Mouse (Mus musculus) embryonic facial prominence, embryonic 14.5 days (tissue): ENCODE results near the gene Clec2g. TPM values are rescaled to one million over a fixed set of nuclear protein-coding genes. Genes with fewer than 3 reads are reported as not detected.

Source experiments
- ATAC-seq: fragments of 200-750 bp; cut with Nextera tagmentation; 2 replicates; pipeline ENCODE4 v1.8.0; 2017; ENCODE audit warnings: low read depth, moderate number of reproducible peaks, moderate TSS enrichment
- DNase-seq: peaks from one replicate; pipeline ENCODE4 v3.0.0-alpha.2; 2015; ENCODE audit warnings: low spot score
- H3K27ac ChIP-seq: fragments of 300-500 bp; sonication (generic); replicated peaks from 2 replicates; pipeline ENCODE4 v1.5.1; 2014; ENCODE audit warnings: low read depth, mild to moderate bottlenecking, low read length, moderate library complexity
- H3K27me3 ChIP-seq: fragments of 300-500 bp; sonication (generic); replicated peaks from 2 replicates; pipeline ENCODE4 v1.6.1; 2014; ENCODE audit warnings: low read length; ENCODE audit not compliant: control insufficient read depth, insufficient read depth
- H3K36me3 ChIP-seq: fragments of 300-500 bp; sonication (generic); 2 replicates; pipeline ENCODE4 v1.6.1; 2014; ENCODE audit warnings: low read length, mixed read lengths; ENCODE audit not compliant: control insufficient read depth, insufficient read depth
- H3K4me1 ChIP-seq: fragments of 300-500 bp; sonication (generic); 2 replicates; pipeline ENCODE4 v1.6.1; 2014; ENCODE audit warnings: antibody characterized with exemption, low read length; ENCODE audit not compliant: control insufficient read depth, insufficient read depth
- H3K4me2 ChIP-seq: fragments of 300-500 bp; sonication (generic); 2 replicates; pipeline ENCODE4 v1.6.1; 2014; ENCODE audit warnings: low read depth, mild to moderate bottlenecking, low read length, moderate library complexity, mixed read lengths
- H3K4me3 ChIP-seq: fragments of 300-500 bp; sonication (generic); 2 replicates; pipeline ENCODE4 v1.5.1; 2014; ENCODE audit warnings: low read depth, mild to moderate bottlenecking, low read length
- H3K9ac ChIP-seq: fragments of 300-500 bp; sonication (generic); 2 replicates; pipeline ENCODE4 v1.6.1; 2014; ENCODE audit warnings: low read depth, mild to moderate bottlenecking, low read length, moderate library complexity, mixed read lengths
- H3K9me3 ChIP-seq: fragments of 300-500 bp; sonication (generic); 2 replicates; pipeline ENCODE4 v1.6.1; 2016; ENCODE audit warnings: low read length; ENCODE audit not compliant: control insufficient read depth
- WGBS: fragments of 180-500 bp; shearing (Covaris S2); extraction: QIAGEN DNeasy Blood & Tissue Kit; methylation state at CpG from one replicate; pipeline ENCODE4 v1.1.7; 2014; 5-methylcytosine and 5-hydroxymethylcytosine counted together
- microRNA-seq: library from miRNA; unstranded; fragments of <30 nt; microRNA quantifications from one replicate; pipeline ENCODE4, GENCODE M21; 2016; ENCODE audit warnings: borderline number of aligned reads
- polyA plus RNA-seq: library from polyadenylated mRNA; unstranded; fragments of >200 nt; fragmentation: Nextera tagmentation; extraction: Ambion mirVana; gene quantifications from 2 replicates; pipeline ENCODE4 v1.2.1, GENCODE M21; 2014

Clec2g gene
- polyA plus RNA-seq, 1 experiment from 2014 or later: 1.4 TPM

DNA sequence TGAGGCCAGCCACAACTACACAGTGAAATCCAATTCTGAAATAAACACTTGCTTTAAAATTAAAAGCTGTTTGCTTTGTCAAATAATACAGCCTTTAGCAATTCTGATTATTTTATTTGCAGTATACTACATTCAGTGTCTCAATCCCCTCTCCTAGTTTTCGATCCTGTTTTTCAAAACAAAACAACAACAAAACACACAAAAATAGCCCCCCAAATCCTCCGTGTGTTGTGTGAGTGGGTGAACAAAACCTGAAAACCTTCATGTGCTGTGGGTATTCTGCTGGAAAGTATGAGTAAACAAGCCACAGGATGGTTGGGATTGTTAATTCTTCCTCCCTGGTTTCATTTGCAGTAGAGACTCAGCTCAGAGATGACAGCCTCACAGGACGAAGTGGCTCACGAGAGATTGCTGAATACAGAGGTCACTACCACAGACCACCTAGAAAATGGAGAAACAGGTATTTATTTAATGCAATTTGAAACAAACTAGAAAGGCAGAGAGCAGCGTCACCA, 79.6 kb downstream of the Clec2g start:
- no peak for ATAC-seq
- H3K9me3 ChIP-seq: no peaks in the 10 kb centered on the region
- 68% methylated on average over 5 of the region's 5 CpGs for WGBS

GRCm38 (mm10) chr6:129014399-129014798, 80.2 kb downstream of the Clec2g start:
- Histone ChIP-seq H3K4me3 (no peak overlapping the region), H3K27ac (0 out of 2 replicates have a peak overlapping the region, but pooled peaks have one; percentile 15), H3K36me3 (no peaks in the 10 kb centered on the region), H3K27me3 (no peaks in the 10 kb centered on the region), H3K9me3 (no peaks in the 10 kb centered on the region), H3K4me2 (no peak overlapping the region), H3K4me1 (no peaks in the 10 kb centered on the region), H3K9ac (no peak overlapping the region)
- WGBS: 59% methylated on average over 1 of the region's 1 CpGs
- ATAC-seq (no peak), DNase-seq (no peak)

More for the DNA sequence above, 79.6 kb downstream of the Clec2g start:
- Histone ChIP-seq H3K27me3 (no peaks in the 10 kb centered on the region), H3K4me1 (no peaks in the 10 kb centered on the region), H3K4me3 (no peak overlapping the region), H3K36me3 (no peaks in the 10 kb centered on the region), H3K4me2 (no peak overlapping the region), H3K9ac (no peak overlapping the region), H3K27ac (no peak overlapping the region)
- no peak for DNase-seq

DNA sequence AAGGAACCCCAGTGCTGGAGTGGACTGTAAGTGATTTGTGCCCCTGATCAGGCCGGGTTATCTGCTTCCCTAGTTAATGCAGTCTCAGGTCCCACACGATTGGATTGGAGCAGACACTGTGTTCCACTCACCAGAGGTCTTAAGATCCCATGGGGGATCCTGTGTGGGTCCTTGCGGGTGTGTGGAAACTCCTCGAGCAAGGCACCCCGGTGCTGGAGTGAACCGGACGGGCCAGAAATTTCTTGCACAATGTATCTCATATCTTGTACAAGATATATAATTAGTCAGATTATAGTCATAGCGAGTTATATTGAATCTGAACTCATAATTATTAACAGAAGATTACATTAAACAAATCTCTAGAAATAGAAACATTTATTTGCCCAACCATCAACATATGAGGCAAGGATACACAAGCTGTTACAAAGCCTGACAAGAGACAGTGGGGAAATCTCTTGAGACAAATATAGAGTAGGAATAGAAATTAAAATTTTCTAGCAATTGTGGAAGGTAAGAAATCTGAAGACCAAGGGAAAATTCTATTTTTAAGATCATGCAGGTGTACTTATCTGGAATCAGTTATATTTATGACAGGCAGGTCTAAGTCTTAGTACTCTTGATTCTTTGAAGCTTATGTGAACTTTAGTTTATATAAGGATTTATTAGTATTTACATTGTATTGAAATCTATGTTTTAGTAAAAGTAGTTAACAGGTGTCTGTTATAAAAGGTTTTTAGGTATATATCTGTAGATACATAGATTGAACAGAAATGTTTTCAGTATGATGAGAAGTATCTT, 93.5 kb downstream of the Clec2g start:
- Histone ChIP-seq H3K9me3 (no peaks in the 10 kb centered on the region), H3K4me1 (no peaks in the 10 kb centered on the region), H3K4me2 (no peak overlapping the region), H3K27me3 (no peaks in the 10 kb centered on the region), H3K36me3 (no peaks in the 10 kb centered on the region), H3K9ac (no peak overlapping the region), H3K4me3 (no peak overlapping the region), H3K27ac (no peak overlapping the region)
- DNase-seq (no peak), ATAC-seq (no peak)
- WGBS: 85% methylated on average over 8 of the region's 8 CpGs

GRCm38 (mm10) chr6:129030175-129030824, 96.1 kb downstream of the Clec2g start:
- no peak overlapping the region for H3K9ac ChIP-seq
- no peaks in the 10 kb centered on the region for H3K4me1 ChIP-seq
- H3K27me3 ChIP-seq: no peaks in the 10 kb centered on the region
- no peak overlapping the region for H3K27ac ChIP-seq
- no peak overlapping the region for H3K4me3 ChIP-seq
- no peak for ATAC-seq
- no peaks in the 10 kb centered on the region for H3K9me3 ChIP-seq
- H3K4me2 ChIP-seq: no peak overlapping the region
- no peak for DNase-seq
- H3K36me3 ChIP-seq: no peaks in the 10 kb centered on the region
- 44% methylated on average over 6 of the region's 6 CpGs for WGBS

- Histone ChIP-seq H3K4me2 (no peak overlapping the region), H3K27me3 (no peaks in the 10 kb centered on the region), H3K4me1 (no peaks in the 10 kb centered on the region), H3K36me3 (no peaks in the 10 kb centered on the region), H3K4me3 (no peak overlapping the region), H3K9me3 (no peaks in the 10 kb centered on the region), H3K27ac (no peak overlapping the region), H3K9ac (no peak overlapping the region)
- ATAC-seq: no peak
- WGBS: 71% methylated on average over 2 of the region's 2 CpGs
- DNase-seq: no peak
These were observed 96.8 kb downstream of the Clec2g start for GRCm38 (mm10) chr6:129030964-129031363.

DNA sequence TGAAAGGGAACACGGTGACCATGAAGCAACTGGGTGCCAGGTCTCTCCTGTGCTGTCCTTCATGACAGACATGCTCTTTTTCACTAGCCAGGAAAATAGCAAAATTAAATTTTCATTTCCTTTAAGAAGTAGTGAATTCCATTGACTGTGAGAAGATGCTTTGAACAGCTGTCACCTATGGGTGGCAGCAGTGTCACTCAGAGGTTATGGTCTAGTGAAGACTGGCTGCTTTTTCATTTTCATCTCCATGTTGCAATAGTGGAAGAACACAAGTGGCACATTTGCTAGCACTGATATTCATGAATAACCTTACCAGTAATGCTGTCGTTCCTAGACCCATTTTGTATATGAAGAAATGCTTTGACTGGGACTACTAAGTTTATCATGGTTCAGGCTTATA, 99.2 kb downstream of the Clec2g start:
- H3K9ac ChIP-seq: no peak overlapping the region
- H3K27ac ChIP-seq: no peak overlapping the region
- DNase-seq (no peak), ATAC-seq (no peak)
- WGBS: 75% methylated on average over 2 of the region's 2 CpGs
- no peaks in the 10 kb centered on the region for H3K9me3 ChIP-seq
- no peaks in the 10 kb centered on the region for H3K4me1 ChIP-seq
- H3K4me3 ChIP-seq: no peak overlapping the region
- no peaks in the 10 kb centered on the region for H3K36me3 ChIP-seq
- H3K27me3 ChIP-seq: no peaks in the 10 kb centered on the region
- no peak overlapping the region for H3K4me2 ChIP-seq

Small RNAs within 50 kb of the gene (microRNA-seq; reads per million reads assigned to microRNA genes)
- gene Gm27336 (not detected), gene Mir7649 (not detected)

Other genes starting within 250 kb of the Clec2g start
- not detected in 2 replicates for gene Klrb1, start 211.3 kb upstream of the Clec2g start, polyA plus RNA-seq
- gene Klrb1c, start 145.2 kb upstream of the Clec2g start, polyA plus RNA-seq: 0.14 TPM in 1 of 2 replicates, not detected in the other
- gene Gm44511, start 108.1 kb upstream of the Clec2g start, polyA plus RNA-seq: 0.42 TPM in 1 of 2 replicates, not detected in the other
- 0.39 TPM in 1 of 2 replicates, not detected in the other for gene Klrb1b, start 108.0 kb upstream of the Clec2g start, polyA plus RNA-seq
- not detected in 2 replicates for gene Clec2i, start 46.8 kb upstream of the Clec2g start, polyA plus RNA-seq
- 0.56 and 1.1 TPM in 2 replicates for gene BC035044, start 43.3 kb upstream of the Clec2g start, polyA plus RNA-seq
- 0.51 and 0.80 TPM in 2 replicates for gene Klrb1f, start 111.5 kb downstream of the Clec2g start, polyA plus RNA-seq
- gene Clec2e, start 166.5 kb downstream of the Clec2g start, polyA plus RNA-seq: 0.18 TPM in 2 replicates
- gene Clec2d, start 246.2 kb downstream of the Clec2g start, polyA plus RNA-seq: 0.51 and 0.97 TPM in 2 replicates